Mouse (Mus musculus) G1E (cell line): ENCODE data around the gene Zfand3. TPM values are rescaled to one million over a fixed set of nuclear protein-coding genes. Genes with fewer than 3 reads are reported as not detected.

Experiments used
- ATAC-seq: 2 replicates; pipeline ENCODE4 v1.8.0; 2016; ENCODE audit warnings: mild to moderate bottlenecking; ENCODE audit not compliant: insufficient number of reproducible peaks, poor library complexity, low FRiP score, severe bottlenecking; ENCODE audit errors: extremely low read depth
- DNase-seq: peaks from one replicate; pipeline ENCODE4 v3.0.0; 2012; ENCODE audit warnings: low spot score
- H3K27me3 ChIP-seq: 2 replicates; pipeline ENCODE4 v1.6.1; 2012; ENCODE audit warnings: mild to moderate bottlenecking, low read length, inconsistent platforms; ENCODE audit not compliant: insufficient read depth
- H3K36me3 ChIP-seq: replicated peaks from 2 replicates; pipeline ENCODE3; 2012; ENCODE audit warnings: mild to moderate bottlenecking, inconsistent platforms
- H3K4me1 ChIP-seq: 2 replicates; pipeline ENCODE4 v1.6.1; 2012; ENCODE audit warnings: low read depth, low read length, inconsistent platforms, mixed read lengths; ENCODE audit not compliant: insufficient read depth
- H3K4me3 ChIP-seq: 2 replicates; pipeline ENCODE4 v1.5.1; 2012; ENCODE audit warnings: low read depth, mild to moderate bottlenecking, inconsistent platforms, low read length, moderate library complexity, mixed read lengths
- H3K9me3 ChIP-seq: replicated peaks from 2 replicates; pipeline ENCODE4 v1.6.1; 2012; ENCODE audit warnings: inconsistent platforms
- CTCF ChIP-seq: IDR thresholded peaks from 2 replicates; pipeline ENCODE4 v1.5.1; 2012; ENCODE audit warnings: low read depth, low read length, inconsistent platforms, mixed read lengths
- GATA1 ChIP-seq: IDR thresholded peaks from 2 replicates; pipeline ENCODE4 v1.6.1; 2012; ENCODE audit warnings: borderline replicate concordance, low read length, inconsistent platforms, mixed read lengths
- GATA2 ChIP-seq: IDR thresholded peaks from 2 replicates; pipeline ENCODE4 v1.6.1; 2012; ENCODE audit warnings: low read depth, low read length, inconsistent platforms, borderline replicate concordance
- POLR2AphosphoS5 ChIP-seq: IDR thresholded peaks from 2 replicates; pipeline ENCODE4 v1.6.1; 2012; ENCODE audit warnings: low read depth, low read length, inconsistent platforms; ENCODE audit not compliant: insufficient replicate concordance
- TAL1 ChIP-seq: conservative IDR thresholded peaks from 2 replicates; pipeline ENCODE4 v1.6.1; 2012; ENCODE audit warnings: low read depth, low read length, inconsistent platforms, mixed read lengths
- polyA plus RNA-seq: library from polyadenylated mRNA; stranded (reverse); fragments of >175 nt; gene quantifications from 2 replicates; pipeline ENCODE4 v1.2.3, GENCODE M21; 2012
- total RNA-seq, 2 experiments: library from RNA; stranded (forward) in 1 of 2; stranded (reverse) in 1 of 2; fragments of 200-1000 nt in 1 of 2; fragments of >200 nt in 1 of 2; fragmentation: Nextera tagmentation in 1 of 2; gene quantifications; 2 replicates each; pipeline ENCODE4 v1.2.3; 2014 to 2017

The Zfand3 gene
- total and polyA plus RNA-seq, 3 experiments: 17.6 to 93.6 (median 49.2) TPM

- no peak for ATAC-seq
- H3K4me3 ChIP-seq: no peak overlapping the region
- DNase-seq: no peak
- no peaks in the 10 kb centered on the region for H3K4me1 ChIP-seq
- peaks cover 5% of the 10 kb centered on the region for H3K36me3 ChIP-seq
- TF ChIP-seq POLR2AphosphoS5 (no peak), GATA2 (no peak), TAL1 (no peak), CTCF (no peak), GATA1 (no peak)
- no peaks in the 10 kb centered on the region for H3K27me3 ChIP-seq
- no peaks in the 10 kb centered on the region for H3K9me3 ChIP-seq
These were observed 240.8 kb downstream of the Zfand3 start for GRCm38 (mm10) chr17:30245308-30245706.

- Histone ChIP-seq H3K9me3 (no peaks in the 10 kb centered on the region), H3K4me1 (no peaks in the 10 kb centered on the region), H3K27me3 (no peaks in the 10 kb centered on the region), H3K4me3 (no peak overlapping the region), H3K36me3 (peaks cover 27% of the 10 kb centered on the region)
- ATAC-seq (no peak), DNase-seq (no peak)
- no peak for TF ChIP-seq POLR2AphosphoS5
- no peak for TF ChIP-seq CTCF
- no peak for TF ChIP-seq GATA2
These were observed 248.5 kb downstream of the Zfand3 start for GRCm38 (mm10) chr17:30253028-30253427.

GRCm38 (mm10) chr17:30253924-30254323 lies 249.4 kb downstream of the Zfand3 start:
- DNase-seq: no peak
- H3K36me3 ChIP-seq: peaks cover 28% of the 10 kb centered on the region
- TF ChIP-seq GATA1: no peak
- TF ChIP-seq POLR2AphosphoS5: no peak
- TF ChIP-seq GATA2: no peak

GRCm38 (mm10) chr17:30255928-30256560 lies 251.5 kb downstream of the Zfand3 start:
- DNase-seq: no peak
- H3K9me3 ChIP-seq: no peaks in the 10 kb centered on the region
- no peak overlapping the region for H3K4me3 ChIP-seq
- peaks cover 35% of the 10 kb centered on the region for H3K36me3 ChIP-seq
- no peaks in the 10 kb centered on the region for H3K4me1 ChIP-seq
- no peak for TF ChIP-seq GATA1
- TF ChIP-seq CTCF: no peak
- no peak for TF ChIP-seq GATA2
- no peak for TF ChIP-seq TAL1
- TF ChIP-seq POLR2AphosphoS5: no peak
- H3K27me3 ChIP-seq: no peaks in the 10 kb centered on the region
- no peak for ATAC-seq

More at GRCm38 (mm10) chr17:30253924-30254323, 249.4 kb downstream of the Zfand3 start:
- Histone ChIP-seq H3K4me3 (no peak overlapping the region), H3K4me1 (no peaks in the 10 kb centered on the region), H3K27me3 (no peaks in the 10 kb centered on the region), H3K9me3 (no peaks in the 10 kb centered on the region)
- ATAC-seq: no peak

- TF ChIP-seq CTCF (no peak), GATA2 (no peak), POLR2AphosphoS5 (no peak), TAL1 (no peak), GATA1 (no peak)
- no peaks in the 10 kb centered on the region for H3K4me1 ChIP-seq
- no peak for DNase-seq
These were observed 253.9 kb downstream of the Zfand3 start for GRCm38 (mm10) chr17:30258480-30258879.

GRCm38 (mm10) chr17:30259938-30260337 lies 255.4 kb downstream of the Zfand3 start:
- no peak for DNase-seq
- Histone ChIP-seq H3K9me3 (no peaks in the 10 kb centered on the region), H3K4me3 (no peak overlapping the region), H3K27me3 (no peaks in the 10 kb centered on the region), H3K36me3 (peaks cover 30% of the 10 kb centered on the region), H3K4me1 (no peaks in the 10 kb centered on the region)
- TF ChIP-seq CTCF (no peak), POLR2AphosphoS5 (no peak), GATA1 (no peak), GATA2 (no peak), TAL1 (no peak)
- ATAC-seq: no peak

More at GRCm38 (mm10) chr17:30258480-30258879, 253.9 kb downstream of the Zfand3 start:
- Histone ChIP-seq H3K27me3 (no peaks in the 10 kb centered on the region), H3K4me3 (no peak overlapping the region), H3K9me3 (no peaks in the 10 kb centered on the region), H3K36me3 (peaks cover 35% of the 10 kb centered on the region)
- ATAC-seq: no peak

Other genes with a start within 250 kb of the Zfand3 start
- gene Mdga1, start 34.6 kb upstream of the Zfand3 start, total RNA-seq (2014; fragmentation: Nextera tagmentation): not detected in 2 replicates
- gene Mdga1, start 34.6 kb upstream of the Zfand3 start, total RNA-seq (2017): 0.05 and 0.23 TPM in 2 replicates
- 0.05 and 0.23 TPM in 2 replicates for gene Mdga1, start 34.6 kb upstream of the Zfand3 start, polyA plus RNA-seq